Mouse (Mus musculus) bone marrow, adult 2 months (tissue): ENCODE measurements around the gene Gm26741.

ENCODE experiments used
- CTCF ChIP-seq: fragments of 200-500 bp; IDR thresholded peaks from 2 replicates; pipeline ENCODE4 v1.5.1; 2011; ENCODE audit warnings: low read length, control low read depth; ENCODE audit not compliant: control insufficient read depth, insufficient read depth
- POLR2A ChIP-seq: fragments of 200-500 bp; IDR thresholded peaks from 2 replicates; pipeline ENCODE4 v1.6.1; 2011; ENCODE audit warnings: low read depth, mild to moderate bottlenecking, control low read depth, low read length, borderline replicate concordance; ENCODE audit not compliant: control insufficient read depth

GRCm38 (mm10) chr10:52353184-52353583, 5.4 kb upstream of the Gm26741 start:
- TF ChIP-seq CTCF (no peak), POLR2A (no peak)
